Mouse (Mus musculus) ES-E14 (cell line): ENCODE data around the gene Ano6.

Source experiments
- CHD2 ChIP-seq: IDR thresholded peaks from 2 replicates; pipeline ENCODE4 v1.6.1; 2014; ENCODE audit warnings: mild to moderate bottlenecking, low read depth, low read length, inconsistent platforms
- MAFK ChIP-seq: IDR thresholded peaks from 2 replicates; pipeline ENCODE4 v1.6.1; 2014; ENCODE audit warnings: mild to moderate bottlenecking, low read depth, low read length, inconsistent platforms; ENCODE audit not compliant: insufficient read depth
- ZC3H11A ChIP-seq: IDR thresholded peaks from 2 replicates; pipeline ENCODE4 v1.6.1; 2012; ENCODE audit warnings: low read depth, mild to moderate bottlenecking, inconsistent platforms, low read length, borderline replicate concordance

- TF ChIP-seq CHD2 (no peak), MAFK (no peak), ZC3H11A (no peak)
Measured at GRCm38 (mm10) chr15:95970691-95971090, 180.0 kb downstream of the Ano6 start.
